Mouse (Mus musculus) CD4-positive, CD25-positive, alpha-beta regulatory T cell, adult 4 months (primary cell): ENCODE results near the gene Phf20. TPM values are rescaled to one million over a fixed set of nuclear protein-coding genes. Genes with fewer than 3 reads are reported as not detected.
"Not testable (repeated sequence)": the region's sequence is repeated elsewhere in the genome, so short reads cannot be mapped to it uniquely, and the experiment has no call there.

Source experiments
- ATAC-seq: one replicate; pipeline ENCODE4 v1.8.0; 2017
- polyA plus RNA-seq, 2 experiments: library from polyadenylated mRNA; unstranded; fragments of 100-300 nt; shearing (Covaris generic); gene quantifications; one replicate each; pipeline ENCODE4 v1.2.1; 2017

Phf20 gene
- 10 to 100 TPM; 70.0 to 87.9 TPM for polyA plus RNA-seq

DNA sequence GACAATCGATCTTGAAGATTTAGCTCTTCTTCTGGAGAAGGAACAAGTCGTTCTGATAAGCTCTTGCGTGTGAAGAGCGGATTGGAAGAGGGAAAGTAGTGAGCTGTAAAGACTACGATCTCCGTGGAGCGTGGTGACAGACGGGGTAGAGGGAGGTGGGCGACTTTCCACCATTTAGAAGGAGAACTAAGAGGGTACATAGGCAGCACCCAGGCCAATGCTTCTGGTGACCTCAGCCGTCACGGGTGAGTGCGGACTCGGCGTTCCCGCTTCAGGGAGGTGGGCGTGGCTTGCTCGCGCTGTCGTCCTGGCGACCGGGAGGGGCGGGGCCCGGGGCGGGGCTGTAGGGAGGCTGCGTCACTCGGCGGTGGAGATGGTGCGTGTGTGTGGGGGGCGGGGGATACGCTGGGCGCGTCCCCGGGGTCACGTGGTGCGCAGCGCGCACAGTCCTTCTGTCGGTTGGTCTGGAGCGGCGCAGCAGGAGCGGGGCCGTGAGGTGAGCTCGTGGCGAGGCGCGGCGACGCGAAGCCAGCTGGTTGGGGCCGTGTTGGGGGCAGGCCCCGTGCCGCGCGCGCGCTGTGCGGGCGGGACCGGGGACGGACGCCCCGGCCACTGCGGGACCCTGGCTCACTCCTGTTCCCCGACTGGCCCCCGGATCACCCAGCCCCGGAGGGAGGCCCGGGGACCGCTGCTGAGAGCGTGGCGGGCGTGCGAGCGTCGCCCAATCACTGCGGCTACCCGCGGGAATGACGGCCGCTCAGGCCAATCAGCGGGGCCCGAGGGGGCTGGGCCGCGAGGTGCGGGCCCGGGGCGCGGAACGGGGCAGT, at the start of gene Phf20:
Gene Phf20 (plus strand): TSS at position 165 of the 827 bp plus-strand sequence.
- ATAC-seq = peak; percentile 95

DNA sequence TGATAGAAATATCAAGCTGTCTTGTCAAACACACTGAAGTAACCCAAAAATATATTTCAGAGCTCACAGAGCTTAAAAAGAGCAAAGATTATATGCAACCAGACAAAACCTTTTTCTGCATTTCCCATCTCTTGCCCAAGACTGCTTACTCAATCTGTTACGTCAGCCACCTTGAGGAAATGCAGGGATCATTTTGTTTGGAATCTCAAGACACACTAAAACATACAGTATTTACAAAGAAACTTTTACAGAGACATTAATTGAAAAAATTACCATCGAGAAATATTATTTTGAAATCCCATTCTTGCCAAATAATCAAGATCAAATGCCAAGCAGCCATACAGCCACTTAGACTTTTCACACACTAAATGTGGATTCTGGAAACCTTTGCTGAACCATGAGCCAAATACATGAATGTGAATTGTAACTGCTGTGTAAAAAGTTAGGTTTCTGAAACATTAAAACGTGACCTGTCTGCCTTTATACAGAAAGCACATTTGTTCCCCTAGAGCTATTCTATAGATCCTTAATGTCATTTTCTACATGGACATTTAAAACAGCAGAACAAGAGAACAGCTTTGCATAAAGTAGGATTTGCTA, 48.9 kb upstream of the Phf20 start:
- ATAC-seq = no peak

DNA sequence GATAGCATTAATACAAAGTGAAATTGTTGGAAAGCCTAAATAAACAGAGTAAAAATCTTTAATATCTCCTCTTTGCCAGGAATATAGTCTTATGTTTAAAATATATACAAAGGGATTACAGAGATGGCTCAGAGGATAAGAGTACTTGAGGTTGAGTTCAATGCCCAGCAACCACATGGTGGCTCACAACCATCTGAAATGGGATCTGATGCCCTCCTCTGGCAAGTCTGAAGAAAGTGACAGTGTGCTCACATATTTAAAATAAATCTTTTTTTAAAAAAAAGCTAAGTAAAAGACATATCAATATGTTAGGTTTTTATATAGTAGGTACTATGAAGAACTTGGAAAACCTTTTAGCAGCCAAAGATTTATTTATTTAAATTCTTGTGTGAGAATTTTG, 44.7 kb upstream of the Phf20 start:
- ATAC-seq = no peak

DNA sequence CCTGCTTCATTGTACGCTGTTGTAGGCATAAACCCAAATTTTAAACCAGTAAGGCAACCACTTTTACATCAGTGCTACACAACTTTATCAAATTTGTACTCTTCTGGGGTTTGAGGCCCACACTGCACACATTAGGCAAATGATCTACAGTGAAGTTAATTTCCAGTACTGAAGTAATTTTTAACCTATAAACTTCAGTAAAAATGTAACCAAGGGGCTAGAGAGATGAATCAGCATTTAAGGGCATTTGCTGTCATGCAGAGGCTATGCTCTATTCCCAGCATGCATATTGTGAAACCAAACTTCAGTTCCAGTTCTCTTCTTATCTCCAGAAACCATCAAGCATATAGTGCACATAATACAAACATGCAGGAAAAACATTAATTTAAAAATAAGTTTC, 30.8 kb upstream of the Phf20 start:
- ATAC-seq = no peak

DNA sequence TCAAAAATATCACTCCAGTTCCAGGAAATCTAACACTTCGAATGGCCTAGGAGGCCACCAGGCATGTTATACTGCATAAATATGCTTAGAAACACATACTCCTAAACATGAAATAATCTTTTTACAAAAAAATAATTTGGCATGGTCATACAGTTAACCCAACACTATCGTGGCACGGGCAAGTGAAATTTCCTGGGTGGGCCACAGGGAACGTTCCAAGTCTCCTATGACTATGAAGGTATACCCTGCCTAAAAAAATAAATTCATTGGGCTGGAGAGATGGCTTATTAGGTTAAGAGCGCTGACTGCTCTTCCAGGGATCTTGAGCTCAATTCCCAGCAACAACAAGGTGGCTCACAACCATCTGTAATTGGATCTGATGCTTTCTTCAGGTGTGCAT, 29.7 kb upstream of the Phf20 start:
- no peak for ATAC-seq

DNA sequence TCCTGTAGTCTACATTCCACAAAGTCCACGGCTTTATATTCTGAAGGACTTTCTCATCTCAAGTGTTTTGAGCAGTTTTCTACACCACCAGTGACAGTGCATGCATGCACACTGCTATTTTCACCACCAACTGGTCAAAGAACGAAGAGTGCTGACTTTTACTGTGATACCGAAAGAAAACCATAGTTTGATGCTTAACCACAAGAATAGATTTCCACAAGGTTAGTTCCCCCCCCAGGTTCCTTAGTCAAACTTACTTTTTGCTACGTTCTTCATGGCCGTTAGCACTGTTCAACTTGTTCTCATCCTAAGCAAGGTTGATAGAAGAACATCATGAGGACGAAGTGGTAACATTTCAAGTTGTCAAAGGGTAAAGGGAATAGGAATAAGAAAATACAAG, 19.2 kb upstream of the Phf20 start:
- ATAC-seq = no peak

DNA sequence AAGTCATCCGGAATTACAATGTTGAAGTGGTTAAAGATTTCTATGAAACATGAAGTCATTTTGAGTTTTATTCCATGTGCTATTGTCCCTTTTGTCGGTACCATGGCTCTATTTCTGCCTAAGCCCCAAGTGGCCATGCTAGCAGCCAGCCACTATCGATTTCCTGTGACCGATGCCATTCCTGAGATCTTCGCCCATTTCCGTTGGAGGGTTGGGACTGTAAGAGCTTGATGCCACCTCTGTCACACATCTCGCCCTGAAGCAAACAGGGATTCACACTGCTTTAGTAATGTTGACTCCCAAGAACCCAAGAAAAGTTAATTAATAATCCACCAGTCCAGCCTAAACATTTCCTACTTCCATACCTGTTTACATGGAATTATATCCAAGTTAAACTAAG, 18.6 kb upstream of the Phf20 start:
- ATAC-seq = no peak

DNA sequence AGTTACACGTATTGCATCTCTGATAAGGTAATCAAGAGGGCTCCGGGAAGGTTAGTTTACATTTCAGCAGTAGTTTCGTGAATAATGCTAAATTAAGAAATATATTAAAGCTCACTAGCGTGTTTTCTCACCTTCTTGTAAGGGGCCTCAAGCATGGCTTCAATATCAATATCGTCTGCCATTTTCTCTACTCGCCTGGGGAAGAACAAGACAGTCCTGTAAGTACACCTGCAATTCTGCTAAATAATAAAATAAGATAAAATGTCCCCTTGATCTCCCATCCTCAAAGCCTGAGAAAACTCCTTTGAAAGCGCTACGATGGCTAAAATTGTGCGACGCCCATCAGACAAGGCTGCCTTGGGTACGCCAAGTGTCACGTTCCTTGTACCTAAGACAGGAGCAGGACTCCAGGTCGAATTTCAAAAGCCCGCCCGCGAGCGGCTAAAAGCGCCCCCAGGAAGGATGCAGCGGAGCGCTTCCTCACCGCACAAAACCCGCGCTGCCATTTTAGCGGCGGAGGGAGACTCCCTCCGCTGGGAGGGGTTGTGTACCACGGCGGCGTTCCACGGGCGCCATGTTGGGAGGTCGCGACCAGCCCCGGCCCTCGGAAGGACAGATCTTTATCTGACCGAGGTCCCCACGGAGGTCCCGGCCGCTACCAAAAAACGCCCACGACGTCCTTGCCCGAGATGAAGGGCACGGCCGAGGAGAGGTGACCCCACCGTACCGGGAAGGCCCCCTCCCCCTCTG, 17.0 kb upstream of the Phf20 start:
- ATAC-seq = peak; percentile 63

DNA sequence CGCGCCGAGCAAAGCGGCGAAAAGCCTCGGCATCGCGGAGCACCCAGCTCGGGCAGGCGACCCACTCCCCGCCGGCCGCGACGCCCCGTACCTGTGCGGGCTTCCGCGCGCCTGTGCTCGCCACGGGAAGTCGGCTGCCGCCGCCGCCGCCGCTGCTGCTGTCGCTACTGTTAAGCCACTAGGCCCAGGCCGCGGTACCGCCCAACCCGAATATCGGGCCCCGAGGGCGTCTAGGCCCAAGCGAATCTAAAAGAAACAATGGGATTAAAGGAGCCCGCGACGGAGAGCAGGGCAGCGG, 16.5 kb upstream of the Phf20 start:
- ATAC-seq = no peak

DNA sequence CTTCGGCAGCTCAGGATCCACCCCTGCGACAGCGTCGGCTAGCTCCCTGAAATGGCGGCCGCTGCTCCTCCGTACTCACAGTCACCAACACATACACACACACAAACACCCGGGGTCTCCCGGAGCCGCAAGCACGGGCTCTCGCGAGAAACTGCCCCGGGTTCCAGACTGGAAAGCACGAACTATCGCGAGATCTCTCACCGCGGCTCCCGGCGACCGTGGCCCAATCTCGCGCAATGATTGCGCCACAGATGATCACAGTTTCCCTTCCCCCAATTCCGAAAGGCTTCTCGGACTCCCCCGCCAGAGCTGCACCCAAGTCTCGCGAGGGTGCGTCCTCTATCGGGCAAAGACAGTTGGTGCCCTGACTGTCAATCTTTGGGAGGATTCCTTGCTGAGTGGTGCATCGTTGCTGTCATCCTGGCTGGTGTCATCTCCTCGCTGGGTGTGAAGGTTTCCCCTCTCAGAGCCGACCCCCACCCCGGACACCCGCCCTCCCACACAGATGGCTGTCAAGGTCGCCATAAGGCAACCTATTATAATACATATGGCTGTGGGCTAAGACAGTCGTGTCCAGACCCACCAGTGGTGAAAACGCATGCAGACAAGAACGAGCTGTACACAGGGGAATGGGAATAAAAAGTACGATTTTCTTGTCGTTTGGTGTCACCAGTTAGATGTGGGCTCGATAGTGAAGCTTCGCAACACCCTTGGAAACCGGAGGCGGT, 16.0 kb upstream of the Phf20 start, which contains the start of gene Rbm39:
Gene Rbm39 (minus strand): TSS at position 145 of the 728 bp plus-strand sequence.
- peak; percentile 87 for ATAC-seq

DNA sequence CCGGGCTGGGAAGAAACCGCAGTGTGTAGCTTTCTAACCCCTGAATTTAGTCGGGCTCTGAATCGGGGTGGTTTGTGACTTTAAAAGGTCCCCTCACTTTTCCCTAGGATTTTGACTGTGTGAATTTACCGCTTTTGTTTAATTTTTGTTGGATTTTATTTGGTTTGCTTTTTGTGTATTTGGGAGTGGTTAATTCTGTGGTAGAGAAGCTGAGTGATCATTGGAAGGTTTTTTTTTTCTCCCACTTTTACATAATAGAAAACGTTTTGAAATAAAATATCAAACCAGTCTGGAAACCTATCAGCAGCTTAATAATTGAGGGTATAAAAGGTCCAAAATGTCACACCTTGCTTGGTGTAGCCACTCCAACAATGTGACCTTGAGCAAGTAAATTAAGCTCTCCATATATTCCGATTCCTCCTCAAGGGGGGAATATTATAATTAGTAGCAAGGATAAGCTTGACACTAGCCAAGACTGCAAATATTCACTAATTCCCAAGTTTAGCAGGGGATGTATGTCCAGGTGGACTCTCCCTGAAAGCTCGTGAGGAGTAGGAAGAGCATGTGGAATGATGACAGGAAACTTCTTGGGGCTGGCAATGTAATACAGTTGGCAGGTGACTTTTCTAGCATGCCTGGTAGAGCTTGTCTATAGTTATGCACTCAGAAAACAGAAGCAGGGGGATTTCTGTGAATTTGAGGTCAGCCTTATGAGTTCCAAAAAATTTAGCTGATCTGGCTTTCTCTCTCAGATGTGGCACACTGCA, 15.3 kb upstream of the Phf20 start:
- no peak for ATAC-seq

DNA sequence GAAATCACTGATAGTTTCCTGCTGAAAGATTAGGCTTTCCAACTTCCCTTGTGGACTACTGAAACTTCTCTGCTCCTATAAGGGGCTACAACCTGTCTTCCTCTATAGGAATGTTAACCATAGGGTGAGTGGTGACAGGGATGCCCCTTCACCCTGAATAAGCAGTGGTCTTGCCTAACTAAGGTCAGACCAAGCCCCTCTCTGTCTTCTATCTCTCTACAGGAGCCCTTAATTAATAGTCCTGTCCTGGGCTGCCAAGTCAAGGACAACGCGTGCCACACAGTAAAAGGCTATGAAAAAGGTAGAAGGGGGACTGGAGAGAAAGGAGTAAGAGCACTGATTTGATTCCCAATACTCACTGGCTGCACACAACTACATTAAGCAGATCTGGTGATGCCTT, 14.7 kb upstream of the Phf20 start:
- no peak for ATAC-seq

DNA sequence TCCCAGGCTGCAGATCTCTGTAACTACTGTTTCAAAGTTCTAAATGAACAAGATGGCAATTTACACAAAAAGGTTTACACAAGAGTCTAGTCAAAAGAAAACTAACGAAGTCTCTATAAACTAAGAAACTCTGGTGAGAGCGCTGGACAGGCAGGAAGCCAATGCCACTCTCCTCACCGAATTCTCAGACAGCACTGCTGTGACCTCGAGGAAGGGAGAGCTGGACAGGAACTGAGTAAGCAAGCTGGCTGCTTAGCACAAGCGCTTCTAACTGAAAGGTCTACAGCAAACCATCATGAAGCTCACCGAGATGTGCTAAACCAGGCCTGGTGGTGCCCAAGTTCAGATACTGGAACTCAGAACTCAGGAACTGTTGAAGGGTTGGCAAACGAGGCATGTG, 7.0 kb upstream of the Phf20 start:
- not testable (repeated sequence) for ATAC-seq

DNA sequence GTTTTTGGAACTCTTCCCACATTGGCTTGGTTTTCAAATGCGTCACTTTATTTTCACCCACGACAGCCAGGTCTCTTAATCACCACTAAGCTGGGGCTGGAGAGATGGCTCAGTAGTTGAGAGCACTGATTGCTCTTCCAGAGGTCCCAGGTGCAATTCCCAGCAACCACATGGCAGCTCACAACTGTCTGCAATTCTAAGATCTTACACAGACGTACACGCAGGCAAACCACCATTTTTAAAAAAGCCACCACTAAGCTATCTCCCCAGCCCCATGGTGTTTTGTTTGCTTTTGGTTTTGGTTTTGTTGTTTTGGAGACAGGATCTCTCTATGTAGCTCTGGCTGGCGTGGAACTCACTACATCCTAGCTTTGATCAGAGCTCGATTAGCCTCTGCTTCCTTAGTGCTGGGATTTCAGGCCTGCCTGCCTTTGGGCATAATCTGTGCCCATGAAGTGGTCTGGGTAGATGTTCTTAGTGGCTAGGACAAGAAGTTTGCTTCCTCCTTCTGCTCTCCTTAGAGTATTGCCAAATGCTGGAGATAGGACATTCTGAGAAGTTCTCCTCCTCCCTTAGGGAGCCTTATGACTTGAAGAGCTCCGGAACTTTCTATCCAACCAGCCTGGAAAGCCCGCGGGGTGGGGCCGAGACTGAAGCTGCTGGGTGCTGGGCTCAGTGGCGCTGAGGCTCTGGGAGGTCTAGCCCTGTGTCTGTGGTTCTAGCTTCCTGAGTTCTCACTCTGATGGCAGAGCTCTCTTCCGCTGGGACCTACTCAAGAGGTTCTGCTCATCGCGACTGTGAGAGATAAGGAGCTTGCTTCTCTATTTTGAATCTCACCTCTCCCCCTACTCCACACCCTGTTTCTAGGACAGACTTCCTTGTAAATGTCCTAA, 6.0 kb upstream of the Phf20 start:
- peak; percentile 90 for ATAC-seq

DNA sequence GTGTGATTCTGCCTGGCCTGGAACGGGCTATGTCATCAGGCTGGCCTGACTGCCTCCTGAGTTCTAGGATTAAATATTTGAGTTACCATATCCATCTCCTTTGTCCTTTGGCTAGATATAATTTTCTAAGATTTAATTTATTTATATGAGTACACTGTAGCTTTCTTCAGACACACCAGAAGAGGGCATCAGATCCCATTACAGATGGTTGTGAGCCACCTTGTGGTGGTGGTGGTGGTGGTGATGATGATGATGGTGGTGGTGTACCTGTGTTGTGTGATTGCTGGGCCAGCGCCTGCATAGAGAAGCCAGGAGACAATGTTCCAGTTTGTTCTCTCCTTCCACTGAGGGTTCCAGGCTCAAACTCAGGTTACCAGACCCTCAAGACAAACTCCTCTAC, 4.7 kb upstream of the Phf20 start:
- no peak for ATAC-seq

DNA sequence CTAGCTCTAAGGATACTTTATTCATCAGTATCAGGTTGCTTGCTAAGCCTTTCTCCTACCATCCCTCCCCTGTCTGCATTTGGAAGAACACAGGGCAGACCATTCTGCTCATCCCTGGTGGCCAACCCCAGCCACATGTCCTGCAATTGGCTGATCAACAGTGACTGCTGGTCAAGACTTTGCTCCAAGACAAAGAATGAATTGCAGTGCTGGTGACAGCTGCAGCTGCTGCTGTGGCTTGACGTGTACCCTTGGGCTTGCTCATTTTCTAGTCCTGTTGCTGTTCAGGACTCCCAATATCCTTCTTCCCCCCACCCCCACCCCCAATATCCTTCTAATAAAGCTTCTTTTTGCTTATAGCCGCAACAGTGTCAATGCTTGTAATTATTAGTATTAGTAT, 4.2 kb upstream of the Phf20 start:
- ATAC-seq = no peak

DNA sequence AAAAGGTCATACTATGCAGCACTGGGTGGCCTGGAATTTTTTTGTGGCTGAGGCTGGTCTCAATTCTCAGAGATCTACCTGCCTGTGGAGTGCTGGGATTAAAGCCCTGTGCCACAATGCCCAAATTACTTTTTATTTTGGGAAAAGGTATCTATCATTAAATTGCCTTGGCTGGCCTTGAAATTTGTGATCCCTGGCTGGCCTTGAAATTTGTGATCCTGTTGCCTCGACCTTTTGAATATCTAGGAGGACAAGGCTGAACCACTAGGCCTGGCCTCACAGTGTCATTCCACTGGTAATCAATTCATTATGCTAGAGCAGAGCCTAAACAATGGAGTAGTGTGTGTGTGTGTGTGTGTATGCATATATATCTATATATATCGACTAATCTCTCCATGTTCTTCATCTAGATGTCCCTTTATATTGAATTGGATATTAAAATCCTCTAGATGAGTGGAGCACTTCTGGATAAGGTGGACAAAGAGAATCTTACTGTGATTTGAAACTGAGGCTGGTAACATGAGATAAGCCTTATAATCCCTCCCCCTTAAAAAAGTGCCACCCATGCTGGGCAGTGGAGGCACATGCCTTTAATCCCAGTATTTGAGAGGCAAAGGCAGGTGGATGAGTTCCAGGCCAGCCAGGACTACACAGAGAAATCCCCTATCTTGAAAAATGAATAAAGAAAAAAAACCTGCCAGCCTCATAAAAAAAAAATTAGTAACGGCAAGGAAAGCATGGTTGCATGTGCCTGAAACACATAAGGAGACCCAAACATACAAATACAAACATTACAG, 3.0 kb upstream of the Phf20 start:
- no peak for ATAC-seq

DNA sequence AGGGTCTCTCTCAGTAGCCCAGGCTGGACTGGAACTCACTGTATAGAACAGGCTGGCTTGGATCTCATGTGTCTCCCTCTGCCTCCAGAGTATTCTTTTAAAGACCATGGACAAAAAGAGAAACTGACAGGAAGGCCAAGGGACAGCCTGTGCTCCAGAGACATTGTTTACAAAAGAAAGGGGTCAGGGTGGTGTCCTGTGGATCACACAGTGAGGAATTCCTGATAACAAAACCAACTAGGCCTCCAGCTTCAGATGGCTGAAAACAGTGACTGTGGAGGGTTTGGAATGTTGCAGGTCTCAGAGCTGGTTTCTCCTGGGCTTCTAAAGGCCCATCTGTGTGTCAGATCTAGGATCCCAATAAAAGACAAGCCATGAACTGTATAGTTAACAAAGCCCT, 1.7 kb upstream of the Phf20 start:
- ATAC-seq = no peak

DNA sequence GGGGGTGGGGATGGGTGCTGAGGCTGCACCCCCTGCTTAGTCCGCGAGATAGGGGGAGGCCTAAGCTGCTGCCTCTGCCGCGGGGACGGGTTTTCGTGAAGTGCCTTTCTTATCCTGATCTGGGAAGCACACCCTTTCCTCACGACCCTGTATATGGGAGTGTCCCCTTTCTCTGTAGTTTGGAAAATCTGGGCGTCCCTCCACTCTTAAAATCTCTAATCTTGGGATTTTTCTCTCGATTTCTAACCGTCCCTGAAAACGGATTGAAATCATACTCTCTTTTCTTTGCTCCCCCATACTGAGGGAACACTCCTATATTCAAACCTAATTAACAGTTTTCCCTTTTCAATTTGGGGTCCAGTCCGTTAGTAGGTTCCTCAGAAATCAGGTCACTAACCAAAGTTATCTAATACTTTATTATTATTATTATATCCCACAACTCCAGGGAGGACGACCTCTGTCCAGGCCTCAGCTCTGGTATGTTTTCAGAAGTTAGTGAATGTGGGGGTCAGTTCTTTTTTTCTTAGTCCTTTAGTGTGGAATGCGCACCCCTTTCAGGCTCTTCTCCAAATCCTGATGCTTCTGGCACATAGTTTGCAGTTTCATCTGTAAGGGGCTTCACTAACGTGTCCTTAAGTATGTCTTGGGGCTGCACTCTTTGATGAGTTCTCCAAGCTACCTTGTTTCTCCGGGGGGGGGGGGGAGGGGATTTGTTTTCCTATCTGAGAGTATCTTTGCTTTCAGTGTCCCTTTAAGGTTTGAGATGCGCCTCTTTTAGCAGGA, 1.1 kb downstream of the Phf20 start:
- no peak for ATAC-seq

DNA sequence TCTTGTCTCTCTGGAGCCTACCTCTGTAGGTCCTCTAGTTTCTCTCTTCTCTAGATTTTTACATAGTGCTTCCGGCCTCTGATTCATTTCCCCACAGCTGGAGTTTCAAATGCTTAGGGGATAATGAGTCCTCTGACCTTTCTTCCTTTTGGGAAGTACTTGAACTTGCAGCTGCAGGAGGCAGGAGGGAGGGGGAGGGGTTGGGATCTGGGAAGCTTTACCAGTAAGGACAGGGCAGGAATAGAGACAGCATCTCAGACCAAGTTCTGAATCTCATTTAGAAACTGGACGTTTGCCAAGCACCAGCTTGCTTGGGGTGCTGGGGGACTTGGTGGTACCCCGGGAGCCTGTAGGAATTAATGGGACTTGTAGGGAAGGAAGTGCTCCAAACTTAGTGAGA, 3.7 kb downstream of the Phf20 start:
- ATAC-seq = no peak
